Mouse (Mus musculus): ENCODE measurements around the gene Bmpr2. TPM values are rescaled to one million over a fixed set of nuclear protein-coding genes. Genes with fewer than 3 reads are reported as not detected.

The Bmpr2 gene
- polyA plus RNA-seq, 1 experiment, result 5.1 TPM

DNA sequence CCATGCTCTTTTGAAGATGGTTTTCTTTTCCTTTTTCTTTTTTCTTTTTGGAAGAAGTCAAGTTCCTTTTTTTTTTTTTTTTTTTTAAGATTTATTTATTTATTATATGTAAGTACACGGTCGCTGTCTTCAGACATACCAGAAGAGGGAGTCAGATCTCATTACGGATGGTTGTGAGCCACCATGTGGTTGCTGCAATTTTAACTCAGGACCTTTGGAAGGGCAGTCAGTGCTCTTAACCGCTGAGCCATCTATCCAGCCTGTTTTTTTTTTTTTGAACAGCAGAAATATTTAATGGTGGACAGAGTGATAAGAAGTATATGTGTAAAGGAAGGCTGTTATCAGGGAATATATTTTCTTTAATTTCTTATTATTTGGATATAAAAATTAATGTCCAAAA lies 49.6 kb downstream of the Bmpr2 start:
- TF ChIP-seq POLR2A (IDR thresholded peaks at IDR 0.05; ENCODE audit: borderline replicate concordance, control insufficient read depth, low read depth, low read length) (no peak), CTCF (IDR thresholded peaks at IDR 0.05; ENCODE audit: control insufficient read depth, insufficient read depth, low read length) (no peak)
- 60% methylated on average over 4 of the region's 4 CpGs for whole genome bisulfite sequencing
- H3K4me1 ChIP-seq (ENCODE audit: control insufficient read depth, insufficient read depth, low read length), result no peaks in the 10 kb centered on the region
- no peak overlapping the region for H3K4me3 ChIP-seq (replicated peaks; ENCODE audit: control insufficient read depth, low read depth, low read length)
- no peak overlapping the region for H3K27ac ChIP-seq (ENCODE audit: control insufficient read depth, insufficient read depth, low read depth, low read length, poor library complexity)

GRCm38 (mm10) chr1:59825421-59825820 lies 62.2 kb downstream of the Bmpr2 start:
- Histone ChIP-seq H3K4me1 (ENCODE audit: control insufficient read depth, insufficient read depth, low read length) (no peaks in the 10 kb centered on the region), H3K4me3 (replicated peaks; ENCODE audit: control insufficient read depth, low read depth, low read length) (no peak overlapping the region), H3K27ac (ENCODE audit: control insufficient read depth, insufficient read depth, low read depth, low read length, poor library complexity) (no peak overlapping the region)
- no peak for TF ChIP-seq CTCF (IDR thresholded peaks at IDR 0.05; ENCODE audit: control insufficient read depth, insufficient read depth, low read length)

GRCm38 (mm10) chr1:59826583-59826982 lies 63.4 kb downstream of the Bmpr2 start:
- H3K27ac ChIP-seq (ENCODE audit: control insufficient read depth, insufficient read depth, low read depth, low read length, poor library complexity), result no peak overlapping the region
- no peak overlapping the region for H3K4me3 ChIP-seq (replicated peaks; ENCODE audit: control insufficient read depth, low read depth, low read length)
- H3K4me1 ChIP-seq (ENCODE audit: control insufficient read depth, insufficient read depth, low read length), result no peaks in the 10 kb centered on the region
- WGBS, result 74% methylated on average over 8 of the region's 8 CpGs
- TF ChIP-seq CTCF (IDR thresholded peaks at IDR 0.05; ENCODE audit: control insufficient read depth, insufficient read depth, low read length) (no peak), POLR2A (IDR thresholded peaks at IDR 0.05; ENCODE audit: borderline replicate concordance, control insufficient read depth, low read depth, low read length) (no peak)

DNA sequence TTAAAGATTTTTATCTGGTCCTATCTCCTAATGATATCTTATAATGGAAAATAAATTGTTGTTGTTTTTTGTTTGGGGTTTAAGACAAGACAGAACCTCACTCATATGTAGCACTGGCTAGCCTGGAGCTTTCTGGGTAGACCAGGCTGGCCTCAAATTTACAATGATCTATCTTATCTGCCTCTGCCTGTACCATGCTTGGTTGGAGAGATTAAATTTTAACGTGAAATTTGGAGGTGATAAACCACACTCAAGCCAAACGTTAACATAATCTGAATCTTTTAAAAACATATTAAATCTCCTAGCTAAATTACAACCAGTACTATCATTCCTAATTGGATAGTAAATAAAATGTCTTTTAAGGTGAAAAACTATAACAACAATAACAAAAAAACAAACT lies 66.2 kb downstream of the Bmpr2 start:
- H3K27ac ChIP-seq (ENCODE audit: control insufficient read depth, insufficient read depth, low read depth, low read length, poor library complexity), result no peak overlapping the region
- H3K4me1 ChIP-seq (ENCODE audit: control insufficient read depth, insufficient read depth, low read length), result no peaks in the 10 kb centered on the region
- TF ChIP-seq POLR2A (IDR thresholded peaks at IDR 0.05; ENCODE audit: borderline replicate concordance, control insufficient read depth, low read depth, low read length) (no peak), CTCF (IDR thresholded peaks at IDR 0.05; ENCODE audit: control insufficient read depth, insufficient read depth, low read length) (no peak)
- 48% methylated on average over 2 of the region's 2 CpGs for WGBS
- H3K4me3 ChIP-seq (replicated peaks; ENCODE audit: control insufficient read depth, low read depth, low read length), result no peak overlapping the region

DNA sequence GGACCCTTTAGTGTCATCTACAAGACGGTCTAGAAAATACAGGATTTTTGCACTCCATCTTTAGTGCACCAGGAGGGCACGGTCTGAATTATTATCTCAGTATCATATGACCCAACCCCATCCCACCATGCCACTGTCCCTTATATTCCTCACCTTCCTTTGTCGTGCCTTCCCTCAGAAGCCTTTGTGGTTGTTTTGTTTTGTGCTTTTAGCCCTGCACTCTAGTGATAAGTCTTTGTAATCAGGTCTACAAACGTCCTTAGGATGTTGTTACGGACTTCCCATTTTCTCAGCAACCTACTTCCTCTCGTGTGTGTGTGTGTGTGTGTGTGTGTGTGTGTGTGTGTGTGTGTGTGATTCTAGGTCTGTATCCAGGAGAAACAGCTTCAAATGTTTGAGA lies 67.0 kb downstream of the Bmpr2 start:
- TF ChIP-seq POLR2A (IDR thresholded peaks at IDR 0.05; ENCODE audit: borderline replicate concordance, control insufficient read depth, low read depth, low read length) (no peak), CTCF (IDR thresholded peaks at IDR 0.05; ENCODE audit: control insufficient read depth, insufficient read depth, low read length) (no peak)
- Histone ChIP-seq H3K4me1 (ENCODE audit: control insufficient read depth, insufficient read depth, low read length) (no peaks in the 10 kb centered on the region), H3K4me3 (replicated peaks; ENCODE audit: control insufficient read depth, low read depth, low read length) (no peak overlapping the region), H3K27ac (ENCODE audit: control insufficient read depth, insufficient read depth, low read depth, low read length, poor library complexity) (no peak overlapping the region)
- WGBS, result 14% methylated on average over 6 of the region's 6 CpGs

DNA sequence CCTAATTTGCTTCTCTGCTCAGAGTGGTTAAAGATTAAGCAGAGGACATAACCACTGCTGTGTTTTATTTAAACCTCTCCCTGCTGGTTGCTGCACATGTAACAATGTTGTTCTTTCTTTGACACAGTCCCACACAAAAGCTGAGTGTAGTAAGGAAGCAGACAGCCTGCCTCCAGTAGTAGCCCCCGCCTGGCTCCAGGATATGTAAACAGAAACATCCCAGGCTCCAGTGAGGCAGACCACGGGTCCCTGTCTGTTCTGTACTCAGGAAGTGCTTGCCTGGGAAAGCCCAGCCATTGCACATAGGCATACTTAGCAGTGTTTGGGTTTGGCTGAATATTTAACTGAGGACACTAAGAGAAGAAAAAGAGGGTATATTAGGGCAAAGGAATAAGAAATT lies 70.5 kb downstream of the Bmpr2 start:
- no peaks in the 10 kb centered on the region for H3K4me1 ChIP-seq (ENCODE audit: control insufficient read depth, insufficient read depth, low read length)
- no peak for TF ChIP-seq POLR2A (IDR thresholded peaks at IDR 0.05; ENCODE audit: borderline replicate concordance, control insufficient read depth, low read depth, low read length)
- TF ChIP-seq CTCF (IDR thresholded peaks at IDR 0.05; ENCODE audit: control insufficient read depth, insufficient read depth, low read length), result no peak
- no peak overlapping the region for H3K4me3 ChIP-seq (replicated peaks; ENCODE audit: control insufficient read depth, low read depth, low read length)
- WGBS, result 38% methylated on average over 2 of the region's 2 CpGs
- H3K27ac ChIP-seq (ENCODE audit: control insufficient read depth, insufficient read depth, low read depth, low read length, poor library complexity), result no peak overlapping the region

DNA sequence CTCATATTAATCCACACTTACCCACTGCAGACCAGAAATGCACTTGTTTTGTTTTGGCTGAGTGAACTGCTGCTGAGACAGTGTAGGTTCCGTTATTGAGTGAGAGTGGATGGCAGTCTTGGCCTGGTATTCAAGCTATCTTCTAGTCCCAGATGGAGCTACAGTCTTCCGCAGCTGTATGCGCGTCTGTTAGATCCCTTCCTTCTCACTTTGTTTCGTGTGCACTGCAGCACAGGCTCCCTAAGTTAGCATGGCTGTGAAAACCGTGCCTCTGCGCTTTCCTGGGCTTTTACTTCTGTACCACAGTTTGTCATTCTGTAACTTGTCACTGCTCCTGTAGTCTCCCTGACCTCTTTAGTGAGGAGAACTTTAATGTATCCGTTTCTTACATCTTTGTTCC lies 85.1 kb downstream of the Bmpr2 start:
- Histone ChIP-seq H3K4me1 (ENCODE audit: control insufficient read depth, insufficient read depth, low read length) (no peaks in the 10 kb centered on the region), H3K27ac (ENCODE audit: control insufficient read depth, insufficient read depth, low read depth, low read length, poor library complexity) (no peak overlapping the region), H3K4me3 (replicated peaks; ENCODE audit: control insufficient read depth, low read depth, low read length) (no peak overlapping the region)
- TF ChIP-seq POLR2A (IDR thresholded peaks at IDR 0.05; ENCODE audit: borderline replicate concordance, control insufficient read depth, low read depth, low read length), result no peak
- no peak for TF ChIP-seq CTCF (IDR thresholded peaks at IDR 0.05; ENCODE audit: control insufficient read depth, insufficient read depth, low read length)
- WGBS, result 88% methylated on average over 8 of the region's 8 CpGs

- TF ChIP-seq CTCF (IDR thresholded peaks at IDR 0.05; ENCODE audit: control insufficient read depth, insufficient read depth, low read length) (no peak), POLR2A (IDR thresholded peaks at IDR 0.05; ENCODE audit: borderline replicate concordance, control insufficient read depth, low read depth, low read length) (no peak)
- H3K4me3 ChIP-seq (replicated peaks; ENCODE audit: control insufficient read depth, low read depth, low read length), result no peak overlapping the region
- no peak overlapping the region for H3K27ac ChIP-seq (ENCODE audit: control insufficient read depth, insufficient read depth, low read depth, low read length, poor library complexity)
- no peaks in the 10 kb centered on the region for H3K4me1 ChIP-seq (ENCODE audit: control insufficient read depth, insufficient read depth, low read length)
- WGBS, result 78% methylated on average over 1 of the region's 1 CpGs
Observed at GRCm38 (mm10) chr1:59859046-59859445, 95.8 kb downstream of the Bmpr2 start.

DNA sequence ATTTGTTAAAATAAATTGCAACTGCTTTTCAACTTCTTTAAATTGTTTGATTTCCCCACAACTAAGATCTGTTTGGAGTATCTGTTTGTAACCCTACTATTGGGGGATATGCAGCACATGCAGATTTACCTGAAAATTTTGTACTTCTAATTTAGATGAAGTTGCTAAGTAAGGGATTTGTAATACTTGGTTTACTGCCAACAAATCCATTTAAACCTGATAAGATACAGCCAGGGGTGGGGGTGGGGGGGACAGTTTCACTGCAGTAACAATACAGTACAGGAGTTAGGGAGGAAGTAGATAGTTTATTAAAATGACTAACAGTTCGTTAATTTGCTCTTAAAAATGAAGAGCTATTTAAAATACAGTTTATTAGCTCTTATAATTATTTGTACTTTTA lies 98.9 kb downstream of the Bmpr2 start:
- H3K27ac ChIP-seq (ENCODE audit: control insufficient read depth, insufficient read depth, low read depth, low read length, poor library complexity), result no peak overlapping the region
- TF ChIP-seq CTCF (IDR thresholded peaks at IDR 0.05; ENCODE audit: control insufficient read depth, insufficient read depth, low read length) (no peak), POLR2A (IDR thresholded peaks at IDR 0.05; ENCODE audit: borderline replicate concordance, control insufficient read depth, low read depth, low read length) (no peak)
- WGBS, result 52% methylated on average over 1 of the region's 1 CpGs
- H3K4me3 ChIP-seq (replicated peaks; ENCODE audit: control insufficient read depth, low read depth, low read length), result no peak overlapping the region
- no peaks in the 10 kb centered on the region for H3K4me1 ChIP-seq (ENCODE audit: control insufficient read depth, insufficient read depth, low read length)
